Mouse (Mus musculus): Measurements from ENCODE around the gene Fitm1.

The Fitm1 gene

GRCm38 (mm10) chr14:55575302-55575701, at the start of gene Fitm1:
Fitm1 (plus strand) TSS chr14:55575617.
- DNase-seq, result no peak

GRCm38 (mm10) chr14:55526674-55527073, 48.7 kb upstream of the Fitm1 start:
- no peak for DNase-seq

- DNase-seq, result peak; percentile 68
Measured at GRCm38 (mm10) chr14:55527940-55528339, 47.5 kb upstream of the Fitm1 start.

- peak; percentile 59 for DNase-seq
Measured at GRCm38 (mm10) chr14:55536116-55536745, 39.2 kb upstream of the Fitm1 start.

- DNase-seq, result peak; percentile 97
Measured at GRCm38 (mm10) chr14:55540067-55540786, 35.2 kb upstream of the Fitm1 start, which contains the start of gene Pck2. Pck2 (plus strand) TSS chr14:55540266.

GRCm38 (mm10) chr14:55540787-55541321, 34.6 kb upstream of the Fitm1 start:
- peak; percentile 85 for DNase-seq

- DNase-seq, result no peak
Measured at GRCm38 (mm10) chr14:55542268-55542667, 33.1 kb upstream of the Fitm1 start.

GRCm38 (mm10) chr14:55544334-55544733, 31.1 kb upstream of the Fitm1 start:
- DNase-seq, result no peak

GRCm38 (mm10) chr14:55550191-55550590, 25.2 kb upstream of the Fitm1 start:
- no peak for DNase-seq

GRCm38 (mm10) chr14:55551347-55551746, 24.1 kb upstream of the Fitm1 start:
- no peak for DNase-seq

GRCm38 (mm10) chr14:55551794-55552193, 23.6 kb upstream of the Fitm1 start:
- no peak for DNase-seq

- DNase-seq, result no peak
Measured at GRCm38 (mm10) chr14:55554635-55555034, 20.8 kb upstream of the Fitm1 start.

GRCm38 (mm10) chr14:55555788-55556187, 19.6 kb upstream of the Fitm1 start:
- no peak for DNase-seq

- DNase-seq, result peak; percentile 94
Measured at GRCm38 (mm10) chr14:55557003-55557402, 18.4 kb upstream of the Fitm1 start.

- DNase-seq, result no peak
Measured at GRCm38 (mm10) chr14:55557587-55557986, 17.8 kb upstream of the Fitm1 start.

GRCm38 (mm10) chr14:55558740-55559448, 16.5 kb upstream of the Fitm1 start:
- no peak for DNase-seq

GRCm38 (mm10) chr14:55559799-55560201, 15.6 kb upstream of the Fitm1 start, which contains the start of gene Dcaf11:
Dcaf11 (plus strand) TSS chr14:55560006.
- peak; percentile 95 for DNase-seq

- DNase-seq, result peak; percentile 100
Measured at GRCm38 (mm10) chr14:55560202-55561073, 15.0 kb upstream of the Fitm1 start, which contains the start of gene A730061H03Rik. A730061H03Rik (minus strand) TSS chr14:55560406.

- DNase-seq, result no peak
Measured at GRCm38 (mm10) chr14:55561860-55562259, 13.6 kb upstream of the Fitm1 start.

- no peak for DNase-seq
Measured at GRCm38 (mm10) chr14:55563249-55563648, 12.2 kb upstream of the Fitm1 start.

GRCm38 (mm10) chr14:55565748-55566147, 9.7 kb upstream of the Fitm1 start:
- DNase-seq, result no peak

GRCm38 (mm10) chr14:55567496-55567895, 7.9 kb upstream of the Fitm1 start:
- DNase-seq, result no peak
